Mouse (Mus musculus): ENCODE measurements at regions not wholly inside any gene's neighbourhood (a gene's known extent, or its start where the extent isn't known, plus 50 kb on each side); places are given as distances from the start of the nearest gene placed in this dataset.
A peak's percentile ranks its signal among the peaks of the same experiment; 100 is the strongest.

DNA sequence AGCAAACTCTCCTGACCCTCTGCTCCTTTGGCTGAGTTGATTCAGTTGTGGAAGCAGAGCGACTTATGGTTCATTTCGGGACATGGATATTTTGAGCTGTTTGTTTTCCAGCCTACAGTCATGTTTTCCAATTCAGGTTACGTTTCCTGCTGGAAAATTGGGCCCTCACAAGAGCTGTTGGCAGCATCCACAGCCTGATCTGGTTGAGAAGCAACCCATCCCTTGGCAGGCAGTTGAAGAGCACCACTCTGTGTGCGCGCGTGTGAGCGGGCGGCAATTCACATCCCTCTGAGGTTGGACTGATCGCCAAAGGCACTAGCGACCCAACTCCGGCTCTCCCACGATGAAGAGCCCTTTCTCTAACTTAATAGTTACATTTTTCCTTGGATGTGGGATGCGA lies 457.1 kb downstream of the Tmem38b start:
- DNase-seq, result no peak

DNA sequence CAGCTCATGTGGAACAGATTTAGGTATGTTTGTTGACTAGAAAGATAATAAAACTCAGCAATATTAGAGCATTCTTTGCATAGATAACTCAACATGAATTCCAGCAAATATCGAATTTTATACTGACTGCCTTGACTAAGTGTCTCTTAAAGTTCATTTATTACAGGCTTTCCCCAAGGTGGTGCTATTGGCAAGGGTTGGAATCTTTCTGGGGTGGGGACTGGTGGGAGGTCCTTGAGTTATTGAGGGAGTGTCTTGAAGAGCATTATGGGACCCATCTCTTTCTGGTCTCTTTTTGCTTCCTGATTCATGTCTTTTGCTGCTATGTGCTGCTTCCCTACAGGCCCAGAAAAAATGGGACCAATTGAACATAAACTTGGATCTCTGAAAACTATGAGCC lies 488.0 kb downstream of the Tmem38b start:
- no peak for DNase-seq

DNA sequence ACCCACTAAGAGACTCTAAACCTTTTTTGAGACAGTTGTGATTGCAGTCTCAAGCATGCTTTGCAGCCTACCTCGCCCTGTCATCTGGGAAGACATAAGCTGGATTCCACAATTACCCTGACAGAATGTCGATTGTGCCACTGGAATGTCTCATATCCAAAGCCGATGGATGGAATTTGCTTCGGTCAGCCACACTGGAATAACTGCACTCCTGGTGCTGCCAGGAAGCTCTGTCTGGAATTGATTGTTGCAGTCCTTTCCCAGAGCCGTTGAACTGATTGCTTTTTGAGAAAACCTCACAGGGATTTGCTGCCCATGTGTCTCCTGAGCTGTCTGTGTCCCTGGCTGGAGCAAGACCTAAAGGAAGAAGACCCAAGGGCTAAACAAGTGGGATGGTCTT lies 499.0 kb downstream of the Tmem38b start:
- DNase-seq, result no peak

DNA sequence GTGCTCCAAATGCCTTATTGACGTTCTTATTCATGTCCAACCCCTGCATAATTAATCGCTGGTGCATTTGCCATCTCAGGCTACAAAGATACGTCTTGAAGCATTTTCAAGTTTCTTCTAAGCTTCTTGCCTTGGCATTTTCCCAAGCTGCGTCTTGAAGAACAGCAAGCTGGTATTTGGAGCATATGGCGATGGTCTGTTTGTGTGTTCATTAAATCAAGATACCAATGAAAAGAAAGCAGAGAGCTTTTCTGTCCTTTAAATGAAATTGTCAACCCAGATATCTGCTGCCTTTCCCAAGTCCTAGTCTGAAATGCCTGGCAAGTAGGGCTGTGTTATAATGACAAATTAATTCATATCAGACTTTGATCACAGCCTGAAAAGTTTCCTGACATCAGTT lies 502.4 kb downstream of the Tmem38b start:
- no peak for DNase-seq

DNA sequence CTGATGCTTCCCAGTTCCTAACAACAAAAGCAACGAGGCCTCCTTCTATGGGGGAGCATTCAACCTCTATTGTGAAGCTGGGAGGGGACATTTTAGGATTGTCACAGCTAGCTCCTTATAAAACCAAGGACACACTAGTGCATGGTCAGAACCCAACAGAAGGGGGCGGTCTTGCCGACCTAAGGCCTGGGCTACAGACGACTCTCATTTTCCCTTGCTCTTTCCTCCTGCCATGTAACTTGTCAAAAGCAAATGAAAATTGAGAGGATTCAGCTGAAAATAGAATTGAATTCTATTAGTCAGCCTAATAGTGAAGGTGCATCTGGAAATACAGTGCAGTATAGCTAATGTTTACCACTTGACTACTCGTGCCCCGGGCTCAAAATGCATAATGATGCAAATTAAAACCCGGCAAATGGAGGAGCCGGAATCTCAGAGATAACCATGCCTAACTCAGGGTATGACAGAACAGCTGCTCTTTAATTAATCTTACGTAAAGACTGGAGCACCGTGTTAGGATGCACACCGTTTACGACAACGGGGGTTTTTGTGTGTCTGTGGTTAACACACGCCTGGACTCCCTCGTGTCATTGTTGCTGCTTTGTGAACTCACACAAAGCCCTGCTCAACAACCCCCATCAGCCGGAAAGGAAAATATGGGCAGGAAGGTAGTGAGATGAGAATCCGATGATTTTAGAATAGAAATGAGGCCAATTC lies 503.0 kb downstream of the Tmem38b start:
- no peak for DNase-seq

DNA sequence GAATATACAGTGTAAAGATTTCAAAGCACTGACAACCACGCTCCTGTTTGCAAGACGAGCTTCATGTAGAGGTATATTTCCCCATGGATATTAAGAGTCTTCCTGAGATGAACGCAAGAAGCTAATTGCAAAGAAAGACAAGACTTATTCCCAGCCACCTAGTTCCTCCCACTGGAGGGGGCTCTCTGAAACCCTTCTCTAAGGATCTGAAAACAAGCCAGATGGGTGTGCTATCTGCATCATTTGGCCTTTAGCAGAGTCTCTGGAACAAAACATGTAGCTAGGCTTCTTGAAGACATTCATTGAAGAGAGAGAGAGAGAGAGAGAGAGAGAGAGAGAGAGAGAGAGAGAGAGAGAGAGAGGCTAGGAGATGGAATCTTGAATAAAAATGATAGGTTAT lies 504.8 kb downstream of the Tmem38b start:
- no peak for DNase-seq

DNA sequence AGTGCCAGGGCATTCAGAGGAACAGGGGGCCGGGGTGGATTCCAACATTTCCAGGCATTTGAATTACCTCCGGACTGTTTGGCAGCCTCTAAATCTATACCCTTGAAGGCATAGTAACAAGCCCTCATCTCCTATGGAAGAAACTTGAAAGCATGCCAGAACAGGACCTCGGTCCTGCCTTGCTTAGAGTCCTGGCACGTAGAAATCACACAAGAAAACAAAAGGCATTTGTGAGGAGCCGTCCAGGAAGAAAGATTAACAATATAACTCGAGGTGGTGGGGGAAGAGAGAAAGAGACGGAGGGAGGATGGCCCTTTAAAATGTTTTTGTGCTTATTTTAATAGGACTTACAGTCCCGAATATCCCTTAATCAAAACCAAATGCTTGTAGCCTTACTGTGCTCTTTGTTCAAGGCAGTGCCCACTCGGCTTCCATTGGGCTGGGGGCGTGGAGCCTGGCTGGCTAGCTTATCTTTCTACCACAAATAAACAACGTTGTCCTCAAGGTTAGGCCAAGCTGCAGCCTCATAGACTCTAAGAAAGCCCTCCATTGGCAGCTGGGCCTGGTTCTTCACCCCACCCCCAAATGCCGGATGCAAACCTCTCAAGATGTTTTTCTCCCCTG lies 505.9 kb downstream of the Tmem38b start:
- DNase-seq, result no peak

DNA sequence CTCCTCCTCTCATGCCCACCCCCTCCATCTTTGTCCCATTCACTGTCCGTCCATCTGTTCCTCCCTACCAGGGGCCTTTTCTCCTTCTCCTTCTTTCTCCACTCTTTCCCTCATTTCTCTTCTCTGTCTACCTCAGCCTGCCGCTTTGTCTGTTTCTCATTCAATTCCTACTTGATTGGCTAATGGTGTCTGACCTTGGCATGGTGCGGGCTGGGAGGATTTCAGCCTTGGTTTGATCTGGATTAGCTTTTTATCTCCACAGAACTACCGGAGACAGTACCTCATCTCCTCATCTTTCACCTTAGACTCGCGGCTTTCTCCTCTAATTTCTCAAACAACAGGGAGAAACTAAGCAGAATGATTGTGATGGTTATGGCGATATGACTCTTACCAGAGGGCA lies 506.4 kb downstream of the Tmem38b start:
- no peak for DNase-seq

DNA sequence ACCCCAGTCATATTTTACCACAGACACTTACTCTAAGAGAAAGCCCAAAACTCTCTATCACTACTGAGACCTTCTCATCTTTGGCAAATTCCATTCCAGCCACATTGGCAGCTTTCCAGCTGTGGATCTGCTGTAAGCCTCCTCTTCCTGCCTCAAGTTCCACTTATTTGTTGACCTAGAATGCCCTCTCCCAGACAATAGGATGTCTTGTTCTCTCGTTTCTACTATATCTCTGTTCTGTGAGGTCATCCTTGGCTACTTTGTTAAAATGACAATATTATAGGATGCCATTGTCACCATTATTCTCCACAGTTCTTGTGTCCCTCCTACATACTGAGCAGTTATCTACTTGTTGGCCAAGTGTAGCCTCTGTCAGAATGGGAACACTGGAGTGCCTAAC lies 512.7 kb downstream of the Tmem38b start:
- DNase-seq, result peak; percentile 42

DNA sequence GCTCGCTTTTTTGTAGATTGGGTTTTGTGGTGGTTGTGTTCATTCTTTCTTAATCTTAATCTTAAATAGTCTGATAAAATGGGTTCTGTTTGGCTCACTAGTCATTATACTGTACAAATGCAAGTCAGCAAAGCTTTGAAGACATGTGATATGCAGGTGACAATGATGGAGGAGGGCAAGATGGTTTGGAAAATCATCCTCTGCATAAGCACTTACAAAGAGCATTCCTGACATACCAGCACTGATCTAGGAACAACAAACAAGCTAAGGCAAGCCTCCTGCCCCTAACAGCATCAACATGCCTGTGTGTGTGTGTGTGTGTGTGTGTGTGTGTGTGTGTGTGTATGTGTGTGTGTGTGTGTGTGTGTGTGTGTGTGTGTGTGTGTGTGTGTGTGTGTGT lies 514.3 kb downstream of the Tmem38b start:
- DNase-seq, result no peak

DNA sequence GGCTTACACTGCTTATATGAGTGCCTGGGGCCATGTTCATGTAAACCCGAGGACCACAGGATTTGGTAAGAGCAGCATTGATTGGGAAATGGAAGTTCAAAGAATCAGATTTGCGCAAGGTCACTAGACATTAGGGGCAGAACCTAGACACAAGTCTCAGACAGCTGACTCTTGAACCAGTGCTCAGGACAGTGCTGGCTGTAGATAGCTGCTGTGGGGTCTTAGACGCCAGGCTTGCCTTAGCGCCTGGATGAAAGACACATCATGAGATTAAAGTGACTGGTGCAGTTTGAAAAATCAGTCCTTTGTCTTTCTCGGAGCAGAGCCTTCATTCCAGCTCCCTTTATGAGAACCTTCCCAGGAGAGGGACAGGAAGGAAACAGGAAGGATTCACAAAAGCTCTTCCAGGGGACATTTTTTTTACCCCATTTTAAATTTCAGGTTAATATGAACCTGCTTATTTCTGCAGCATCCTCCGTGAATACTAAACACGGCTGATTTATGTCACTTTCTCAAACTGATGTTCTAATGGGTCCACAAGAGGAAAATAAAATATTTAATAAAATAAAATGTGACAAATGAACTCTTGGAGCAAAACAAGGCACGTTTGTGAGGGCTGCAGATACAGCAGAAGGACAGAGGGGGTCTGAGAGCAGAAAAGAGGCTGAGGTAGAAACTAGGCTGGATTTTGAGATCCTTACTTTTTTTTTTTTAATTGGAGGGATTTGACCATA lies 528.0 kb downstream of the Tmem38b start:
- DNase-seq, result no peak

DNA sequence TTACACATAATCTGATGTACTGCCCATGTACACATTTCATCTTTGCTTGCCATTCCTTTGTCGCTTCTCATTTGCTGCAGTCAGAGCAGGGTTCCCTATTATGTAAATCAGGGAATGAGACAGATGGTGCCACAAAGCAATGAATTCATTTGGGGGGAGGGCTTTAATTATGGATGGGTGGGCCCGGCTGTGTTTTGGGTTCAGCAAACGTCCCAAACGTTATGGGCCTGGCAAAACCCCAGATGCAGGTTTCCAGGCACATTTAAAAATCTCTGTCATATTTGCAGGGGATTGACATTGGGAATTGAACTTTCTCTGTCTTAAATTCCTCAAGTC lies 528.5 kb downstream of the Tmem38b start:
- no peak for DNase-seq

DNA sequence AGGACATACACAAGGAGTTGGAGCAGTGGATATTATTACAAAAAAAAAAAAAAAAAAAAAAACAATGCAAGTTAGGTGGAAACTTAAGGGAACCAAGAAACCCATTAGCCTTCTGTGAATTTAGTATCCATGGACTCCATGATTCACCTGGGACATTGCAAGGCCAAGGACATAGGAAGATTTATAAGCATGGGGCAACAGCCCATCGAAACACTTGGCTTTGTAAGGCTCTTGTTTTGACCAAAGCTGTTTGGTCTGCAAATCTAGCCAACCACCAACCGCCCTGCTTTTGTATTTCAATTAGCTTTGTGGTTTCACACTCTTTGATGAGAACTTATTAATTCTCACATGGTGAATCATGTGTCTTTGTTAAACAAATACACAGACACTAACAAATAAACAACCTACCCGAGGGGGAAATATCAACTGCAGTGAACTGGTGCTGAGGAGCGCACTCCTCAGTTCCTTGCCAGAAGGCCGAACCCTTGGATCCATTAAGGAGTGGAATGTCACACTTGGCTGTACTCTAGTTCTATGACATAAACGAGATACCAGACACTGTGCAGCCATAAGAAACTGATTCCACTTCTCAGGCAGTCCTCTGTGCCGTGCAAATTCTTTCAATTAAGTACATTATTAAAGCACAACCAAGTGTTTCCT lies 529.7 kb downstream of the Tmem38b start:
- peak; percentile 55 for DNase-seq

DNA sequence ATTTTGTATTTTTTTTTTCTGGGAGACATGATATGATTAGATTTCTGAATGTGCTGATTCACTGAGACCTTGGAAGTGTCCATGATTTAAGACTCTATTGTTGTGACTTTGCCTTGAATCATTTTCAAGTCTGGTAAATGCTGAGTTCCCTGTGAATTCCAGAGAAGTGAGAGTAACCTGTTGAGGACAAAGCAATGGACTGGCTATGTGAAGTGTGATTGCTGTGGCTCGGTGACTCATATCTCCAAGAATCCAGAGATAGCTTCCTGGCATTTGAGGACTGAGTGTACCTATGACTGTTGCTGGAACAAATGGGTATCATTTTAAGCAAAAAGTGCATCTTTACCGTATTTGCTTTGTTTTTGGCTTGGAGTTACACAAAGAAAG lies 530.2 kb downstream of the Tmem38b start:
- DNase-seq, result peak; percentile 38

DNA sequence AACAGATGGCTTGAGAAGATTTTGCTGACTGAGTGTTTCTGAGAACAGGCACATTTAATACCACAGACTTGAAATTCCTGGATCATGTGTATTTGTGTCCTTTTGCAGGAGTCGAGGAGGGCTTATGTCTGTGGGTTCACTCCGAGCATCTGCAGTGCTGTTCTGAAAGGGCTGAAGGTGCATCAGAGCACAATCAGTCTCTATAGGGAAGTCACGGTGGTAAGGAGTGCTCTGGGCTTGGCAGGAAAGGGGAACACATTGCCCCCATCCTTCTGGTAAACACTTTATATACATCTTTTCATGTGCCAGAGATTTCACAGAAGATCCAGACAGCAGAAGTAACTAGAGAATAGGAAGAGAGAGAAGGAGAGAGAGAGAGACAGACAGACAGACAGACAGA lies 545.1 kb downstream of the Tmem38b start:
- no peak for DNase-seq

DNA sequence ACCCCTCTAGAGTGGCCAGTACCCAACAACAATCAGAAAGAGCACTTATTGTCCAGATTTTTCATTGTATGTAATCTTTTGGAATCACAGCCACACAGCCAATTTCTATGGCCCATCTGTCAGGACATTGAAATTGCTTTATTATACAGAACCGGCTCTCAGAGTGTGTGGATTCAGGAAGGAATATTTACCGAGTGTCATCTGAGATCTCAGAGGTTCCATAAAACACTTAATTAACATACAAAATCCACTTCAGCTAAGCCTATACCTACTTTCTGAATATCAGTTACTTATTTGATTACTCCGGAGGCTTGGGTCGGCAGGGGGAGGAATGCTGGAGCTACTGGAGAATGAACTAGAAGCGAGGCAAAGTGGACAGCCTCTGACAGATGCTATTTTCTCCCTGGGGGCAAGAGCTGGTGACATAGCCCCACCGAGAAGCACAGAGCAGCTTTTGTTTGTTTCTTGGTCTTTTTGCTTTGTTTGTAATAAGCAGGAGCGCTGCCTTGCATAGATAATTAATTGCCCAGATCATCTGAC lies 545.6 kb downstream of the Tmem38b start:
- no peak for DNase-seq

DNA sequence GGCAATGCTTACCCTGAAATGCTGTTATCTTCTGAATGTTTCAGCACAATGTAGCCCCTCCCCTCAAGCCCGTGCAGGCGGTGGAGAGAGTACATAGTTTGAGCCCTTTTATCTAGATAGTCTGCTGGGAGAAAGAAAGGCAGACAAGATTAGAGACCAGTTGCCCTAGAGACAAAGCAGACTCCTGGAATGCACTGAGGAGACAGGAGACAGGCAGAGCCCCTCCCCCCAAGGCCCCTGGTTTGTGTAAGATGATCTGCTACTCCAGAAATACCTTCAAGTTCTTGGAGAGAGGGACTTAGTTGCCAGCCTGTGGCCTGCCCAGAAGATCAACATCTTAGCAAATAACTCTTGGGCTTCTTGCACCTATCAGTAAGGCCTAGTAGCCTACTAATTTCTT lies 547.8 kb downstream of the Tmem38b start:
- no peak for DNase-seq

DNA sequence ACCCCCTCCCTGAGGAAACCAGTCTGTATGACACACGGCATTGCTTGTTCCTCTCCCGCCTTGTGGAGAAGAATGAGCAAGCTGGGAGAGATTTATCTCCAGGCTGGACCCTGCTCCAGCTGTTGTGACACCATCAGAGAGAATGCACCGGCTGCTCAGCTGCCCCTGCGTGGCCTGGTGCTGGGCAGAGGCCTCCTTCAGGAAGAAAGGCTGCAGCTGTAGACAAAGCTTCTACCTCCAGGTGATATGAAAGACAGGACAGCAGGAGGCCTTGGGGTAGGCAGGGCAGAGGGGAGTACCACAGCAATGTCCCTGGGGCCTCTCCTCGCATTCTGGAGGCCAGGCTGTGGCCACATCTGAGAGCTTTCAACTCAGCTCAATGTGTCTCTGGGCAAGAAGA lies 548.6 kb downstream of the Tmem38b start:
- DNase-seq, result no peak

DNA sequence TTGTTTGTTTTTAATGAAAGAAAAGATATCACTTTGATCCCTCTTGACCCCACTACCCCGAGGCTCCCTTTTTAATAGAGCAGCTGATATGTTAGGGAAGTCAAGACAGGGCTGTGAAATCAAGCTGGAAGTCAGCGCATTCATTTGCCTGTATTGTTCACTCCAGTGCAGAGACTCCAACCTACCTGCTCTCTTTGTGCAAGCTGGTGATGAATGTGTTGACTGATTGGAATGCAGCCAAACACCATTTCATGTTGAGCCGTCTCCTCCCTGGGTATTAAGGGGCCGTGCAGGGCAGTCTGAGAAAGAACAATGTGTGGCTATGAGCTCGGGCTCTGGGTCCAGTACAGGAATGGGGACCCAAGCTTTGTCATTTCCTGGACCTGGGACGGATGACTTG lies 557.4 kb upstream of the Zfp462 start:
- no peak for DNase-seq

DNA sequence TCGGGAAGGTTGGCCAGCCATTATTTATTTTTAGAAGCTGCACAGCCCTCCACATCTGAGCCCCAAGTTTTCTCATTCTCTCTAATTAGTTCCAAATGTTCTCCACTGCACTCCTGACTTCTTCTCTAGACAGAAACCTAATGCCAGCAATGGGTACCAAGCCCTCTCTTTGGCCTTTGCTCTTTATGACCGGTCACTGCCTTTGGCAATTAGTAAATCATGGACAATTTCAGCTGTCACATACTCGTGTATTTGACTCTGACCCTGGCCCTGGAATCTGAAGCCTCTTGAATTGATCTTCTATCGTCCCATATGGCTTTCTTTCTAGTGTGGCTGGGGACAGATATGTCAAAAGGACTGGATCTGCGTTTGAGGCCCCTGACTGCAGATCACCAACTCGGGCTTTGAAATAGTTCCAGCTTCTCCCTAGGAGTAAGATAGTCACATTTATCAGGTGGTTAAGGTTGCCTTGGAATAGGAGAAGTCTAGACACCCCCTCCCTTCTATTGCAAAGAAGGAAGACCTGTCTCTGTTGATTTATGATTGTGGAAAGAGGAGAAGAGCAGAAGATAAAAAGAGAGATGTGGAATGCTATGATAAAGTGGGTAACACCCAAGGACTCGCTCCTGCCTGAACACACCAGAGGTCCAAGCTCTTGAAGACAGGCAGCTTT lies 553.2 kb upstream of the Zfp462 start:
- no peak for DNase-seq

DNA sequence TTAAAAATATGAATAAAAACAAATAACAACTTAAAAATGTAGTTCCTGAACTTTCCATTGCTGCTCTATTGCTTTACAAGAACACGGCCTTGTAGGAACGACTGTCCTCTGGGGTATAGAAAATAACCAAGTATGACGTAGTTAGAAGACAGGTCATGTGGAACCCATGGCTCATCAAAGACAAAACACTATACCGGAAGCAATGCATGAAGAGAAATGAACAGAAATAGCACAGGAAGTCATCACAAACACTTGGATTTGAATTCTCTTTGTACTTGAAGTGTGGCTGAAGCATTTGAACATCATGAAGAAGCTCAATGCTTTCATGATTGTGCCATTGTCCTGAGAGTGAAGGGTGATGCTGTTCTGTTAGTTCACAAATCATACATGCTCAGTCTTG lies 538.7 kb upstream of the Zfp462 start:
- DNase-seq, result no peak

DNA sequence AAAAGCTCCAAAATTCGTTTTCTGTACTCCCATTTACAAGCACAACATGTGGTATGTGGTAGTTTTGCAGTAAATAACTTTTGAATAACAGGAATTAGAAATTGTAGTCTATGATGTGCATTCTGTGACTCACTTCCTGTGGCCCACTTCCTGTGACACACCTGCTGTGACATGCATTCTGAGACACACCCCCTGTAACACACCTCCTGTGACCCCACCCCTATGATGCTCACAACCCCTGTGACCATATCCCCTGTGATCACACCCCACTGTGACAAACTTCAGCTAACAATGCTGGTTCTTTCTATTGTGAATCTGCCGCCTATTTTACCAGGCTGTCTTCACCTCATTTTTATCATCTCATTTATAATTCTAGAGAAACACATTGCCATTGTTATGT lies 536.9 kb upstream of the Zfp462 start:
- DNase-seq, result no peak

DNA sequence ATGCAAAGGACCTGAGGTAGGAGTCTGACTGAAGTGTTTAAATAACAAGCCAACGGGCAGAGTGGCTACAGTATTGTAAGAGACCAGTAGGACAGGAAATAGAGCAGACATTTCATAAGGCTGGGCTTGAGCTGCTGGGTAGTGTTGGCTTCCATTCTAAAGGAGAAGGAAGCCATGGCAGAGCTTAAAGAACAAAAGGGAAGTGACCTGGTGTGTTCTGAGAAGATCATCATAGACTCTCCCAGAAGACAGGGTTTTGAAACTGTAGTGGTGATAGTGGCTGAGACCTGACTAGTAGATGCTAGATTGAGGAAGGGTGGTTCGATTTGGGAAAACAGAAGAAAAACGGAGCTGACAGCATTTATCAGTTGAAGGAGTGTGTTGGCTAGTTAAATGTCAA lies 514.1 kb upstream of the Zfp462 start:
- no peak for DNase-seq

Data from adrenal gland, postnatal 14 days (tissue).